Mouse (Mus musculus): ENCODE measurements around the gene Exoc2.

GRCm38 (mm10) chr13:30834859-30835258 lies 139.0 kb downstream of the Exoc2 start:
- no peak for TF ChIP-seq CTCF (IDR thresholded peaks at IDR 0.05 in 2 of 3, conservative IDR thresholded peaks at IDR 0.05 in 1 of 3; ENCODE audit: control insufficient read depth in 1 of 3, insufficient read depth in 1 of 3, low read depth in 2 of 3, low read length in 3 of 3, poor library complexity in 1 of 3, severe bottlenecking in 1 of 3)
- no peak for TF ChIP-seq RAD21 (IDR thresholded peaks at IDR 0.05; ENCODE audit: low read depth, low read length)
